Mouse (Mus musculus) neutrophil, adult 5-6 weeks (primary cell): Measurements from ENCODE around the gene Abhd16b. TPM values are rescaled to one million over a fixed set of nuclear protein-coding genes. Genes with fewer than 3 reads are reported as not detected.

ENCODE experiments used
- ATAC-seq: fragments of 151-379, 151-347 bp; 2 replicates; pipeline ENCODE4 v1.8.0; 2017; ENCODE audit warnings: mild to moderate bottlenecking, moderate TSS enrichment; ENCODE audit not compliant: insufficient number of reproducible peaks, poor library complexity, low FRiP score, severe bottlenecking; ENCODE audit errors: extremely low read depth
- total RNA-seq: library from RNA; stranded (forward); fragments of 200-1000 nt; gene quantifications from 2 replicates; pipeline ENCODE4 v1.2.3, GENCODE M21; 2017

Gene Abhd16b
- total RNA-seq, 1 experiment from 2014 or later: 0.35 TPM

DNA sequence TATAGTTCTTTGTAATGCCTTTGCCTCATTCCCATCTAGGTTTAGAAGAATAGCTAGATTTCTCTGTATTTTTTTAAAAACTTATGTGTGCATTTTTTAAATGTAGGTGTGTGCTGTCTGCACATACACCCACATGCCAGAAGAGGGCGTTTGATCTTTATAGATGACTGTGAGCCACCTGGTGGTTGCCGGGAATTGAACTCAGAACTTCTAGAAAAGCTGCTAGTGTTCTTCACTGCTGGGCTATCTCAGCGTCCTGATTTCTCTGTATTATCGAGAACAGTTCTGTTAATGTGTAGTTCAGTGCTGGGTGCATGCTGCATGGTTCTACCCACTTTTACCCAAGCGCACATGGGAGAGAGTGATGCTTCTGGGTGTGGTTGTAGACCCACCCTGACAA lies 29.8 kb downstream of the Abhd16b start:
- ATAC-seq: peak; percentile 27; the same call in 1 of the 2 replicates

DNA sequence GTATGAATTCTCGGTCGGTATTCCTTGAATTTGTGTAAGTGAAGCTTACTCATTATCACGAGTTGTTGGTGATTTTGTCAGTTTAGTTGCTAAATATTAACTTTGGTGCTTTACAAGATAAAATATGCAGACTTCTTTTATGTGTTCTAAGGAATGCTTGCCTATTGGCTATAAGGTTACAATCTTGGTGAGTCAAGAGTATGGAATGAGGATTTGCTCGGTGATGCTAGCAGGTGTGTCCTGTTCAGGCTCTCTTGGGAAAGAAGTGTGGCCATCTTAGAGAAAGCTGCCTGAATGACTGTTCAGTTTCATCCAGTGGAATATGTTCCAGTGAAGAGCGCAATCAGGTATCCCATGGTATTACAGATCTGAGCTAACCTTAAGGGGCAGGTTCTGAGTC lies 32.5 kb downstream of the Abhd16b start:
- no peak for ATAC-seq

DNA sequence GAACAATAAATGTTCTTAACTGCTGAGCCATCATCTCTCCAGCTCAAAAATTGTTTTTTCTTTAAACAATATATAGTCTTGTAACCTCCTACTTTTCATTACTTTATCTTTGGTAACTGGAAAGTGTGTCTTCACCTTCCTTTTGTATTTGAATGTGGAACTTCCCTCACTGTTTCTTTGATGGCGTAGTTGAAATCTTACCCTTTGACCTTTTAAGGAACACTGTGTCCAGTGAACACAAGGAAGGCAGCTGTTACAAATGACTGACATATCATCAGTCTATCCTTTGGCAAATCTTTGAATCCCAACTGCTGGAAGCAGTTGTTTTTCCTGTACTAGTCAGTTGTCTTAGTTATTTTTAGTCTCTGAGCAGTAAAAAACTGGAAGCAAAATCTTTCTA lies 36.1 kb downstream of the Abhd16b start:
- ATAC-seq: no peak

DNA sequence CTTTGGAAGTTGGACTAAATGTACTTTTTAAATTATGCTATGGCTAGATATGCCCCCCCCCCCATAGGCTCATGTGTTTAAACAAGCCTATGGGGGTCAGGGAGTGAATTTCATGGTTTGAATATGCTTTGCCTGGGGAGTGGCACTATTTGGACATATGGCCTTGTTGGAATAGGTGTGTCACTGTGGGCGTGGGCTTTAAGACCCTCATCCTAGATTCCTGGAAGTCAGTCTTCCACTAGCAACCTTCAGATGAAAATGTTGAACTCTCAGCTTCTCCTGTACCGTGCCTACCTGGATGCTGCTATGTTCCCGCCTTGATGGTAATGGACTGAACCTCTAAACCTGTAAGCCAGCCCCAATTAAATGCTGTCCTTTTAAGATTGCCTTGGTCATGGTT lies 39.6 kb downstream of the Abhd16b start:
- no peak for ATAC-seq

DNA sequence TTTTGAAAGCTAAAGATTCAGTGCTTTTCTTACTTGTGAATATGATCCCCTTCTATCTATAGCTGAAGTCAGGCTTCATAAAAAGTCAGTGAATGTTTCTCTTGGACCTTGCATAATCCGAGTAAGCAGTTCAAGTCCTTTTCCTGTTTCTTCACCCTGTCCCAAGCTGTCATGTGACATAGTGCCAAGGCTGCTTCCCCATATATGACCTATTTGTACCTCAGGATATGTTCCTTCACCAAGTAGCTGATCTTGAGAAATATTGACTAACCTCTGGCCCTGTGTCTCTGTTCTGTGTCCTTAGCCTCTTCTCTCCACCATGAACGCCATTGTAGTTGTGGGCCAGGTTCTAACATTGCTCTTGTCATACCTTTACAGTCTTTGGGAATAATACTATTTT lies 43.4 kb downstream of the Abhd16b start:
- ATAC-seq: peak; percentile 86

DNA sequence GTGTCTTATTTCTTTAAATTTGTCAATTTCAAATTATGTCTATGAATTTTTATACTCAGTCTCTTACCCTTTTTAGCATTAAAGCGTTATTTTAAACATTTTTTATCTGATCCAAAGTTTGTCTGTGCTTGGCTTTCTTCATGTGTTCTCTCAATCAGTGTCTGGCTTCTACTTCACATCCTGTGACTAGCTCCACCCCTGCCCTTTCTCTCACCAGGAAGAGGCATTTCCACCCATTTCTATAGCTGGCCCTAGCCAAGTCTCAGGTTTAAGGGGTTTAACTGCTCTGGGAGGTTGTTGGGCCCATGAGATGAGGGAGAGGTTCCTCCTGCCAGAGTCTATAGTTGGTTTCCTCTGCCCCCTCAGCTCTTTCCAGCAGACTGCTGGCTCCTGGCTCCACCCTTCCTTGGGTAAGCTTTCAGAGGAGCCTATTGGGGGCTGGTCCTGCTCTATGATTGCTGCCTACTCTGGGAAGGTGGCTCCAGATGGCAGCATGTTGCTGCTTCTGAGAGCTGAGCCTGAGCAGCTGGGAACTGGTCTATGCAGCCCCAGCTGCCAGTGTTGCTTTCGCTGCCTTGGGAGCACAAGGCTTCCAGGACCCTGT lies 44.5 kb downstream of the Abhd16b start:
- no peak for ATAC-seq

DNA sequence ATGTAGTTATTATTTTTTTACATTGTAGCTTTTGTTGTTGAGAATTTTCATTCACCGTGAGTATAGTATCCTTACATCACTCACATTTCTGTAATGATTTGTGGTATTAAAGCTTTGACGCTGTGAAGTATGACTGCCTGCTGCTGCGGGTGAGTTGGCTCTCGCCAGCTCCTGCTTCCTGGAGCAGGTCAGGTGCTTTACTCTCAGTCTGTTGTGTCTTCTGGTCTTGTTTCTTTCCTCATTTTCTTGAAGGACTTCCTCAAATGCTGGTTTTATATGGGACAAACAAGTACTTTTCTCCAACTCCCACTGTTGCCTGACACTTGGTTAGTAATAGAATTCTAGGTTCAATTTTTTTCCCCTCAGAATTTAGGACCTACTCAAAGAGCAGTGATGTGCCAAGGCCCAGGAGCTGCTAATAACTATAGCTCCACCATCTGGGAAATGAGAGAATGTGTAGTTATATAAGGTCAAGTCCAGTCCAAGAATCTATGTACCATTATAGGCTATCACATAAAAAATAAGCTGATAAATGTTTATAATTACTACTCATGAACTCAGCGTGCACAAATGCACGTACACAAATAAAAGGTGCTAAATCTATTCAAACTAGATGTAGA lies 48.9 kb downstream of the Abhd16b start:
- no peak for ATAC-seq

Other genes with a start within 250 kb of the Abhd16b start
- 47.4 and 57.6 TPM in 2 replicates for gene Gmeb2, start 205.2 kb upstream of the Abhd16b start, total RNA-seq
- not detected in 2 replicates for gene Stmn3, start 178.7 kb upstream of the Abhd16b start, total RNA-seq
- gene Rtel1, start 173.5 kb upstream of the Abhd16b start, total RNA-seq: 49.7 and 51.6 TPM in 2 replicates
- 81.7 and 86.8 TPM in 2 replicates for gene Zgpat, start 128.3 kb upstream of the Abhd16b start, total RNA-seq
- 61.3 and 74.3 TPM in 2 replicates for gene Arfrp1, start 127.8 kb upstream of the Abhd16b start, total RNA-seq
- 54.9 and 70.6 TPM in 2 replicates for gene Lime1, start 113.1 kb upstream of the Abhd16b start, total RNA-seq
- 0.74 and 1.0 TPM in 2 replicates for gene Zbtb46, start 33.8 kb upstream of the Abhd16b start, total RNA-seq
- 54.2 and 61.4 TPM in 2 replicates for gene Tpd52l2, start 3.9 kb downstream of the Abhd16b start, total RNA-seq
- gene Dnajc5, start 27.3 kb downstream of the Abhd16b start, total RNA-seq: 81.3 and 85.7 TPM in 2 replicates
- gene Uckl1, start 91.7 kb downstream of the Abhd16b start, total RNA-seq: 142 and 143 TPM in 2 replicates
- gene Prpf6, start 98.7 kb downstream of the Abhd16b start, total RNA-seq: 103 and 106 TPM in 2 replicates
- 24.6 and 26.6 TPM in 2 replicates for gene Zfp512b, start 99.6 kb downstream of the Abhd16b start, total RNA-seq
- 6.9 and 9.7 TPM in 2 replicates for gene Samd10, start 106.0 kb downstream of the Abhd16b start, total RNA-seq
- gene Gm29797, start 163.8 kb downstream of the Abhd16b start, total RNA-seq: not detected in 2 replicates
- gene Sox18, start 178.4 kb downstream of the Abhd16b start, total RNA-seq: not detected in 2 replicates
- 18.4 and 24.7 TPM in 2 replicates for gene Tcea2, start 187.1 kb downstream of the Abhd16b start, total RNA-seq
- 175 and 197 TPM in 2 replicates for gene Rgs19, start 200.8 kb downstream of the Abhd16b start, total RNA-seq
- not detected in 2 replicates for gene Lkaaear1, start 205.2 kb downstream of the Abhd16b start, total RNA-seq
- gene Oprl1, start 221.8 kb downstream of the Abhd16b start, total RNA-seq: 0.49 and 0.81 TPM in 2 replicates